Mouse (Mus musculus): ENCODE measurements around the gene Arrdc5. TPM values are rescaled to one million over a fixed set of nuclear protein-coding genes. Genes with fewer than 3 reads are reported as not detected.
"Not testable (repeated sequence)": the region's sequence is repeated elsewhere in the genome, so short reads cannot be mapped to it uniquely, and the experiment has no call there.

Arrdc5 gene
- total and polyA plus RNA-seq, 3 experiments = not detected

- TF ChIP-seq MEF2A (IDR thresholded peaks at IDR 0.05; ENCODE audit: borderline replicate concordance, low read depth, low read length) (0 out of 2 replicates have a peak, but pooled peaks have one; percentile 27), RCOR1 (conservative IDR thresholded peaks at IDR 0.05; ENCODE audit: low read depth, low read length) (no peak), RAD21 (IDR thresholded peaks at IDR 0.05; ENCODE audit: low read depth, low read length) (no peak)
Observed at GRCm38 (mm10) chr17:56259301-56260037, 40.6 kb downstream of the Arrdc5 start (continued).

- H3K4me1 ChIP-seq (ENCODE audit: control insufficient read depth in 1 of 2, insufficient read depth in 2 of 2) = peaks cover 17 to 46% of the 10 kb centered on the region in 2 experiments
- H3K36me3 ChIP-seq (replicated peaks in 1 of 2; ENCODE audit: control insufficient read depth in 1 of 2, insufficient read depth in 1 of 2, low read length in 1 of 2) = peaks cover 31 to 49% of the 10 kb centered on the region in 2 experiments
- peak overlapping the region; percentile 48 to 98 (median 54) for H3K4me3 ChIP-seq (replicated peaks in 1 of 3; ENCODE audit: low read depth in 2 of 3, low read length in 2 of 3, poor library complexity in 1 of 3)
Observed at GRCm38 (mm10) chr17:56258812-56259211, 41.3 kb downstream of the Arrdc5 start.

DNA sequence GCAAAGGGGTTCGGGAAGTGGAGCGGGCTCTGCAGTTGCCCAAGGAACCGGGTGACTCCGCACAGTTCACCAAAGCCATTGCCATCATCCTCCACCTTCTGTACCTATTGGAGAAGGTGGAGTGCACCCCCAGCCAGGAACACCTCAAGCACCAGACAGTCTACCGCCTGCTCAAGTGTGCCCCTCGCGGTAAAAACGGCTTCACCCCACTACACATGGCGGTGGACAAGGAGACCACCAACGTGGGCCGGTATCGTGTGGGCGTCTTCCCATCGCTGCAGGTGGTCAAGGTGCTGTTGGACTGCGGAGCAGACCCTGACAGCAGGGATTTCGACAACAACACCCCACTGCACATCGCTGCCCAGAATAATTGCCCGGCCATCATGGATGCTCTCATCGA, 41.8 kb downstream of the Arrdc5 start:
- peak overlapping the region; percentile 77 for H3K27ac ChIP-seq (ENCODE audit: insufficient read depth, low read depth)
- H3K79me2 ChIP-seq (replicated peaks; ENCODE audit: control insufficient read depth, extremely low read depth, insufficient read depth, poor library complexity, severe bottlenecking) = peaks cover 61% of the 10 kb centered on the region
- in situ Hi-C loops (cut with MboI; ENCODE audit: low pct_ligation_motif_present, low pct_unique_long_range_greater_than_20kb, low sequenced_read_pairs) = loop anchor here (5.0 kb wide), 1 partner anchor 56 kb away; no protein-coding TSS in a partner anchor
- peak overlapping the region; percentile 84 for H3K9ac ChIP-seq (ENCODE audit: insufficient read depth, low read depth)
- DNase-seq (ENCODE audit: extremely low read depth); H3K27me3 ChIP-seq (replicated peaks); dilution Hi-C loops (cut with MboI; ENCODE audit: extremely low pct_ligation_motif_present, extremely low pct_unique_long_range_greater_than_20kb, low sequenced_read_pairs); H3K9me3 ChIP-seq (replicated peaks; ENCODE audit: low read length): not testable (repeated sequence)
- peaks cover 31 to 49% of the 10 kb centered on the region in 2 experiments for H3K36me3 ChIP-seq (replicated peaks in 1 of 2; ENCODE audit: control insufficient read depth in 1 of 2, insufficient read depth in 1 of 2, low read length in 1 of 2)
- H3K4me2 ChIP-seq (ENCODE audit: insufficient read depth, low read depth, poor library complexity, severe bottlenecking) = peak overlapping the region; percentile 95
- peaks cover 17 to 45% of the 10 kb centered on the region in 2 experiments for H3K4me1 ChIP-seq (ENCODE audit: control insufficient read depth in 1 of 2, insufficient read depth in 2 of 2)
- peak overlapping the region; percentile 48 to 98 (median 54) for H3K4me3 ChIP-seq (replicated peaks in 1 of 3; ENCODE audit: low read depth in 2 of 3, low read length in 2 of 3, poor library complexity in 1 of 3)
- peak in 1 of 2 experiments; percentile 39; a peak in 2 of 4 replicates for TF ChIP-seq CTCF (conservative IDR thresholded peaks at IDR 0.05 in 1 of 2, IDR thresholded peaks at IDR 0.05 in 1 of 2; ENCODE audit: low read depth in 2 of 2, low read length in 2 of 2)
- TF ChIP-seq MXI1 (IDR thresholded peaks at IDR 0.05; ENCODE audit: low read depth, low read length) = peak; percentile 42; the same call in 1 of the 2 replicates
- peak; percentile 55; the same call in 1 of the 2 replicates for TF ChIP-seq MYC (IDR thresholded peaks at IDR 0.05; ENCODE audit: low read depth, low read length)

More at GRCm38 (mm10) chr17:56258812-56259211, 41.3 kb downstream of the Arrdc5 start:
- Histone ChIP-seq H3K4me2 (ENCODE audit: insufficient read depth, low read depth, poor library complexity, severe bottlenecking) (peak overlapping the region; percentile 95), H3K27ac (ENCODE audit: insufficient read depth, low read depth) (peak overlapping the region; percentile 77), H3K9ac (ENCODE audit: insufficient read depth, low read depth) (peak overlapping the region; percentile 82), H3K79me2 (replicated peaks; ENCODE audit: control insufficient read depth, extremely low read depth, insufficient read depth, poor library complexity, severe bottlenecking) (peaks cover 61% of the 10 kb centered on the region)
- dilution Hi-C loops (cut with MboI; ENCODE audit: extremely low pct_ligation_motif_present, extremely low pct_unique_long_range_greater_than_20kb, low sequenced_read_pairs); H3K27me3 ChIP-seq (replicated peaks); H3K9me3 ChIP-seq (replicated peaks; ENCODE audit: low read length); DNase-seq (ENCODE audit: extremely low read depth): not testable (repeated sequence)
- in situ Hi-C loops (cut with MboI; ENCODE audit: low pct_ligation_motif_present, low pct_unique_long_range_greater_than_20kb, low sequenced_read_pairs) = loop anchor here (5.0 kb wide), 1 partner anchor 57 kb away; no protein-coding TSS in a partner anchor
- peak; percentile 28; the same call in 1 of the 2 replicates for TF ChIP-seq USF1 (IDR thresholded peaks at IDR 0.05; ENCODE audit: low read depth, low read length)
- TF ChIP-seq ELF1 (IDR thresholded peaks at IDR 0.05; ENCODE audit: low read depth, low read length) = 0 out of 2 replicates have a peak, but pooled peaks have one; percentile 16
- TF ChIP-seq ZNF384 (IDR thresholded peaks at IDR 0.05; ENCODE audit: low read depth, low read length) = peak; percentile 59
- TF ChIP-seq MAX (IDR thresholded peaks at IDR 0.05; ENCODE audit: low read length) = peak; percentile 57; the same call in 1 of the 2 replicates

All from CH12.LX (cell line).